Mouse (Mus musculus) stomach, embryonic 15.5 days (tissue): ENCODE data around the gene Fem1a. TPM values are rescaled to one million over a fixed set of nuclear protein-coding genes. Genes with fewer than 3 reads are reported as not detected.

ENCODE experiments used
- ATAC-seq: fragments of 200-750 bp; cut with Nextera tagmentation; 2 replicates; pipeline ENCODE4 v1.8.0; 2017; ENCODE audit warnings: low read depth, moderate number of reproducible peaks, moderate TSS enrichment; ENCODE audit not compliant: insufficient read depth, low FRiP score
- H3K27ac ChIP-seq: fragments of 300-500 bp; sonication (generic); 2 replicates; pipeline ENCODE4 v1.5.1; 2015; ENCODE audit warnings: mild to moderate bottlenecking, inconsistent platforms
- H3K27me3 ChIP-seq: fragments of 300-500 bp; sonication (generic); replicated peaks from 2 replicates; pipeline ENCODE4 v1.6.1; 2015; ENCODE audit warnings: inconsistent platforms
- H3K36me3 ChIP-seq: fragments of 300-500 bp; sonication (generic); 2 replicates; pipeline ENCODE4 v1.6.1; 2015; ENCODE audit warnings: inconsistent platforms
- H3K4me1 ChIP-seq: fragments of 300-500 bp; sonication (generic); 2 replicates; pipeline ENCODE4 v1.6.1; 2015; ENCODE audit warnings: inconsistent platforms
- H3K4me2 ChIP-seq: fragments of 300-500 bp; sonication (generic); 2 replicates; pipeline ENCODE4 v1.6.1; 2015; ENCODE audit warnings: mild to moderate bottlenecking, inconsistent platforms
- H3K4me3 ChIP-seq: fragments of 300-500 bp; sonication (generic); replicated peaks from 2 replicates; pipeline ENCODE4 v1.5.1; 2015; ENCODE audit warnings: inconsistent platforms
- H3K9ac ChIP-seq: fragments of 300-500 bp; sonication (generic); 2 replicates; pipeline ENCODE4 v1.6.1; 2015; ENCODE audit warnings: inconsistent platforms
- H3K9me3 ChIP-seq: fragments of 300-500 bp; sonication (generic); 2 replicates; pipeline ENCODE4 v1.6.1; 2016; ENCODE audit warnings: inconsistent platforms
- WGBS: fragments of 180-500 bp; shearing (Covaris S2); methylation state at CpG from one replicate; pipeline ENCODE4 v1.1.7; 2015; 5-methylcytosine and 5-hydroxymethylcytosine counted together
- polyA plus RNA-seq: library from polyadenylated mRNA; unstranded; fragments of >200 nt; fragmentation: Nextera tagmentation; extraction: Ambion mirVana; gene quantifications from 2 replicates; pipeline ENCODE4 v1.2.1, GENCODE M21; 2015

Gene Fem1a
- polyA plus RNA-seq, 1 experiment from 2014 or later, result 12.7 TPM

GRCm38 (mm10) chr17:56296201-56296600, 39.6 kb downstream of the Fem1a start:
- Histone ChIP-seq H3K36me3 (no peaks in the 10 kb centered on the region), H3K27ac (no peak overlapping the region), H3K9ac (no peak overlapping the region), H3K4me3 (no peak overlapping the region), H3K4me2 (no peak overlapping the region), H3K9me3 (no peaks in the 10 kb centered on the region), H3K4me1 (peaks cover 4% of the 10 kb centered on the region), H3K27me3 (no peaks in the 10 kb centered on the region)
- WGBS, result 76% methylated on average over 1 of the region's 1 CpGs
- no peak for ATAC-seq

GRCm38 (mm10) chr17:56298238-56298637, 41.6 kb downstream of the Fem1a start:
- Histone ChIP-seq H3K36me3 (no peaks in the 10 kb centered on the region), H3K4me1 (peaks cover 9% of the 10 kb centered on the region), H3K9ac (no peak overlapping the region), H3K27me3 (no peaks in the 10 kb centered on the region), H3K27ac (no peak overlapping the region), H3K4me3 (no peak overlapping the region), H3K9me3 (no peaks in the 10 kb centered on the region), H3K4me2 (no peak overlapping the region)
- WGBS, result 89% methylated on average over 1 of the region's 1 CpGs
- ATAC-seq, result no peak

GRCm38 (mm10) chr17:56300186-56300585, 43.6 kb downstream of the Fem1a start, which contains the start of gene Arrdc5:
Gene Arrdc5, minus strand, starts transcription at chr17:56300286.
- no peak within 1 kb of the TSS for H3K4me2 ChIP-seq
- 91% methylated on average over 9 of the region's 9 CpGs for WGBS
- H3K27ac ChIP-seq, result no peak within 1 kb of the TSS
- no peaks in the 10 kb centered on the region for H3K9me3 ChIP-seq
- no peak for ATAC-seq
- no peaks in the 10 kb centered on the region for H3K27me3 ChIP-seq
- H3K36me3 ChIP-seq, result no peaks in the 10 kb centered on the region
- peaks cover 19% of the 10 kb centered on the region for H3K4me1 ChIP-seq
- H3K9ac ChIP-seq, result no peak within 1 kb of the TSS
- H3K4me3 ChIP-seq, result no peak within 1 kb of the TSS

- H3K36me3 ChIP-seq, result no peaks in the 10 kb centered on the region
- peak overlapping the region; percentile 90 for H3K27ac ChIP-seq
- H3K4me2 ChIP-seq, result peak overlapping the region; percentile 97
- ATAC-seq, result peak; percentile 15
- no peaks in the 10 kb centered on the region for H3K9me3 ChIP-seq
- no peaks in the 10 kb centered on the region for H3K27me3 ChIP-seq
- peaks cover 42% of the 10 kb centered on the region for H3K4me1 ChIP-seq
- WGBS, result 33% methylated on average over 13 of the region's 13 CpGs
- H3K9ac ChIP-seq, result no peak overlapping the region
- peak overlapping the region; percentile 83; the same call in 1 of the 2 replicates for H3K4me3 ChIP-seq
These were observed 45.9 kb downstream of the Fem1a start for GRCm38 (mm10) chr17:56302363-56302996.

- no peaks in the 10 kb centered on the region for H3K27me3 ChIP-seq
- peak within 1 kb of the TSS; percentile 83 for H3K4me3 ChIP-seq
- peak within 1 kb of the TSS; percentile 67 for H3K9ac ChIP-seq
- H3K27ac ChIP-seq, result peak within 1 kb of the TSS; percentile 90
- peak within 1 kb of the TSS; percentile 97 for H3K4me2 ChIP-seq
- peaks cover 50% of the 10 kb centered on the region for H3K4me1 ChIP-seq
- no peaks in the 10 kb centered on the region for H3K36me3 ChIP-seq
- ATAC-seq, result peak; percentile 84
- H3K9me3 ChIP-seq, result no peaks in the 10 kb centered on the region
- under 1% methylated on average over 43 of the region's 43 CpGs for WGBS
These were observed 46.7 kb downstream of the Fem1a start, which contains the start of gene Uhrf1 for GRCm38 (mm10) chr17:56303160-56303846. Gene Uhrf1, plus strand, starts transcription at chr17:56303321.

- H3K4me2 ChIP-seq, result peak overlapping the region; percentile 97
- H3K27me3 ChIP-seq, result no peaks in the 10 kb centered on the region
- H3K9me3 ChIP-seq, result no peaks in the 10 kb centered on the region
- H3K9ac ChIP-seq, result peak overlapping the region; percentile 67
- 0 out of 2 replicates have a peak, but pooled peaks cover under 1% of the 10 kb centered on the region for H3K36me3 ChIP-seq
- WGBS, result under 1% methylated on average over 68 of the region's 68 CpGs
- H3K4me1 ChIP-seq, result peaks cover 51% of the 10 kb centered on the region
- peak overlapping the region; percentile 90 for H3K27ac ChIP-seq
- ATAC-seq, result peak; percentile 91
- peak overlapping the region; percentile 83 for H3K4me3 ChIP-seq
These were observed 47.4 kb downstream of the Fem1a start for GRCm38 (mm10) chr17:56303847-56304586.

- Histone ChIP-seq H3K4me3 (peak overlapping the region; percentile 83), H3K4me1 (peaks cover 51% of the 10 kb centered on the region), H3K4me2 (peak overlapping the region; percentile 97), H3K36me3 (0 out of 2 replicates have a peak, but pooled peaks cover 7% of the 10 kb centered on the region), H3K9ac (peak overlapping the region; percentile 67), H3K27me3 (no peaks in the 10 kb centered on the region), H3K27ac (no peak overlapping the region), H3K9me3 (no peaks in the 10 kb centered on the region)
- ATAC-seq, result no peak
- WGBS, result 9% methylated on average over 11 of the region's 11 CpGs
These were observed 48.1 kb downstream of the Fem1a start for GRCm38 (mm10) chr17:56304718-56305117.

GRCm38 (mm10) chr17:56305156-56305555, 48.5 kb downstream of the Fem1a start:
- Histone ChIP-seq H3K9ac (peak overlapping the region; percentile 67; the same call in 1 of the 2 replicates), H3K9me3 (no peaks in the 10 kb centered on the region), H3K36me3 (peaks cover 9% of the 10 kb centered on the region; the same call in 1 of the 2 replicates), H3K27ac (0 out of 2 replicates have a peak overlapping the region, but pooled peaks have one; percentile 3), H3K4me2 (peak overlapping the region; percentile 97), H3K4me1 (peaks cover 51% of the 10 kb centered on the region), H3K27me3 (no peaks in the 10 kb centered on the region), H3K4me3 (peak overlapping the region; percentile 83)
- ATAC-seq, result no peak
- 24% methylated on average over 9 of the region's 9 CpGs for WGBS

GRCm38 (mm10) chr17:56305826-56306225, 49.2 kb downstream of the Fem1a start:
- 0 out of 2 replicates have a peak overlapping the region, but pooled peaks have one; percentile 24 for H3K27ac ChIP-seq
- H3K4me1 ChIP-seq, result peaks cover 51% of the 10 kb centered on the region
- H3K27me3 ChIP-seq, result no peaks in the 10 kb centered on the region
- peak overlapping the region; percentile 83; the same call in 1 of the 2 replicates for H3K4me3 ChIP-seq
- peaks cover 15% of the 10 kb centered on the region; the same call in 1 of the 2 replicates for H3K36me3 ChIP-seq
- ATAC-seq, result no peak
- no peak overlapping the region for H3K9ac ChIP-seq
- WGBS, result 62% methylated on average over 8 of the region's 8 CpGs
- peak overlapping the region; percentile 97 for H3K4me2 ChIP-seq
- H3K9me3 ChIP-seq, result no peaks in the 10 kb centered on the region

GRCm38 (mm10) chr17:56308088-56308487, 51.5 kb downstream of the Fem1a start:
- H3K27ac ChIP-seq, result peak overlapping the region; percentile 70
- no peak overlapping the region for H3K9ac ChIP-seq
- peaks cover 35% of the 10 kb centered on the region for H3K36me3 ChIP-seq
- WGBS, result 63% methylated on average over 6 of the region's 6 CpGs
- H3K9me3 ChIP-seq, result no peaks in the 10 kb centered on the region
- no peak overlapping the region for H3K4me3 ChIP-seq
- H3K27me3 ChIP-seq, result no peaks in the 10 kb centered on the region
- peaks cover 43% of the 10 kb centered on the region for H3K4me1 ChIP-seq
- H3K4me2 ChIP-seq, result peak overlapping the region; percentile 24; the same call in 1 of the 2 replicates
- 0 out of 2 replicates have a peak, but pooled peaks have one; percentile 8 for ATAC-seq

GRCm38 (mm10) chr17:56309191-56309945, 52.8 kb downstream of the Fem1a start:
- H3K9ac ChIP-seq, result no peak overlapping the region
- 71% methylated on average over 15 of the region's 15 CpGs for WGBS
- peaks cover 39% of the 10 kb centered on the region for H3K36me3 ChIP-seq
- ATAC-seq, result no peak
- H3K4me3 ChIP-seq, result no peak overlapping the region
- H3K4me1 ChIP-seq, result peaks cover 40% of the 10 kb centered on the region
- H3K4me2 ChIP-seq, result no peak overlapping the region
- no peaks in the 10 kb centered on the region for H3K27me3 ChIP-seq
- H3K9me3 ChIP-seq, result no peaks in the 10 kb centered on the region
- no peak overlapping the region for H3K27ac ChIP-seq
